Comparison of ENCODE assay signal across 13 mouse cellular contexts in genomic region chr7:119739798-119740468, GRCm38 (mm10). TPM values are rescaled to one million over a fixed set of nuclear protein-coding genes. Genes with fewer than 3 reads are reported as not detected.
DNase-seq lines count a peak whose midpoint lies in the region; ATAC-seq and TF ChIP-seq lines count a peak whose summit lies in the region.
"Not testable (repeated sequence)": the region's sequence is repeated elsewhere in the genome, so short reads cannot be mapped to it uniquely, and the experiment has no call there.
"Had no signal": no experiment of that assay in that cellular context is flagged by ENCODE, and none has a peak within 500 bp of the region (broad histone marks: within the 10 kb centered on the region; RNA-seq: fewer than 3 reads in every experiment).

No protein-coding gene starts in this region.

- TF ChIP-seq POLR2A in olfactory bulb, adult 2 months (IDR thresholded peaks at IDR 0.05; ENCODE audit: insufficient read depth, low read depth, low read length): not testable (repeated sequence)

- H3K9me3 ChIP-seq in embryonic facial prominence, embryonic 12.5 days; forebrain, postnatal 0 days (ENCODE audit: low read length); hindbrain, embryonic 11.5 days (ENCODE audit: control insufficient read depth, low read length); kidney, embryonic 16.5 days (ENCODE audit: low read length); liver, embryonic 14.5 days (ENCODE audit: control insufficient read depth, low read length); midbrain, embryonic 12.5 days: not testable (repeated sequence)

- H3K27ac ChIP-seq in embryonic facial prominence, embryonic 12.5 days; forebrain, postnatal 0 days (ENCODE audit: low read depth, low read length); hindbrain, embryonic 11.5 days (ENCODE audit: low read depth, low read length); kidney, embryonic 16.5 days (ENCODE audit: low read length); liver, embryonic 14.5 days; midbrain, embryonic 12.5 days (replicated peaks); olfactory bulb, adult 2 months (ENCODE audit: insufficient read depth, low read depth, low read length): not testable (repeated sequence)

- not testable (repeated sequence) for H3K36me3 ChIP-seq in embryonic facial prominence, embryonic 12.5 days; forebrain, postnatal 0 days (ENCODE audit: insufficient read depth); hindbrain, embryonic 11.5 days (ENCODE audit: control insufficient read depth, insufficient read depth, low read length); kidney, embryonic 16.5 days (ENCODE audit: insufficient read depth, low read length); liver, embryonic 14.5 days (replicated peaks; ENCODE audit: control insufficient read depth, insufficient read depth, low read depth); midbrain, embryonic 12.5 days

- peak overlapping the region; percentile 38 for H3K9ac ChIP-seq in embryonic facial prominence, embryonic 12.5 days
- peak overlapping the region; percentile 33; the same call in 1 of the 2 replicates for H3K9ac ChIP-seq in forebrain, postnatal 0 days
- peak overlapping the region; percentile 40; the same call in 1 of the 2 replicates for H3K9ac ChIP-seq in hindbrain, embryonic 11.5 days (ENCODE audit: low read depth, low read length)
- not testable (repeated sequence) for H3K9ac ChIP-seq in kidney, embryonic 16.5 days (replicated peaks; ENCODE audit: low read length); liver, embryonic 14.5 days (replicated peaks)
- peak overlapping the region; percentile 53 for H3K9ac ChIP-seq in midbrain, embryonic 12.5 days (replicated peaks)

- not testable (repeated sequence) for ATAC-seq in embryonic facial prominence, embryonic 12.5 days (ENCODE audit: insufficient number of reproducible peaks, insufficient read depth, low FRiP score, low TSS enrichment); liver, embryonic 14.5 days (ENCODE audit: insufficient read depth)
- peak; percentile 86 for ATAC-seq in forebrain, postnatal 0 days
- ATAC-seq in hindbrain, embryonic 11.5 days (ENCODE audit: low FRiP score): peak; percentile 61; the same call in 1 of the 2 replicates
- peak; percentile 66; the same call in 1 of the 2 replicates for ATAC-seq in kidney, embryonic 16.5 days (ENCODE audit: low FRiP score, low TSS enrichment)
- ATAC-seq in midbrain, embryonic 12.5 days (ENCODE audit: low FRiP score, low read depth): peak; percentile 59

- 5% methylated on average over 15 of the region's 44 CpGs for WGBS in embryonic facial prominence, embryonic 12.5 days
- 6% methylated on average over 26 of the region's 44 CpGs for WGBS in forebrain, postnatal 0 days
- WGBS in hindbrain, embryonic 11.5 days: 6% methylated on average over 25 of the region's 44 CpGs
- WGBS in kidney, embryonic 16.5 days: under 1% methylated on average over 23 of the region's 44 CpGs
- WGBS in liver, embryonic 14.5 days (ENCODE audit: insufficient replicate concordance): 1% methylated on average over 29 of the region's 44 CpGs
- WGBS in midbrain, embryonic 12.5 days: 11% methylated on average over 20 of the region's 44 CpGs
- WGBS in olfactory bulb, adult 2 months: 1% methylated on average over 31 of the region's 44 CpGs

- not testable (repeated sequence) for TF ChIP-seq CTCF in forebrain, postnatal 0 days (IDR thresholded peaks at IDR 0.05; ENCODE audit: low read depth); liver, embryonic 14.5 days (IDR thresholded peaks at IDR 0.05; ENCODE audit: low read depth); olfactory bulb, adult 2 months (IDR thresholded peaks at IDR 0.05; ENCODE audit: insufficient read depth, low read depth, low read length)

- H3K4me3 ChIP-seq in embryonic facial prominence, embryonic 12.5 days: peak overlapping the region; percentile 36
- peak overlapping the region; percentile 35 for H3K4me3 ChIP-seq in forebrain, postnatal 0 days (ENCODE audit: low read depth, low read length)
- peak overlapping the region; percentile 39 for H3K4me3 ChIP-seq in hindbrain, embryonic 11.5 days (ENCODE audit: low read depth, low read length)
- H3K4me3 ChIP-seq in kidney, embryonic 16.5 days (ENCODE audit: low read length): peak overlapping the region; percentile 38
- not testable (repeated sequence) for H3K4me3 ChIP-seq in liver, embryonic 14.5 days (ENCODE audit: insufficient read depth in 1 of 2, low read depth in 2 of 2, low read length in 2 of 2)
- peak overlapping the region; percentile 41 for H3K4me3 ChIP-seq in midbrain, embryonic 12.5 days
- H3K4me3 ChIP-seq in olfactory bulb, adult 2 months (ENCODE audit: insufficient read depth, low read depth, low read length): peak overlapping the region; percentile 38

- peak overlapping the region; percentile 46 for H3K4me2 ChIP-seq in embryonic facial prominence, embryonic 12.5 days (replicated peaks)
- H3K4me2 ChIP-seq in forebrain, postnatal 0 days (ENCODE audit: low read depth): peak overlapping the region; percentile 42
- peak overlapping the region; percentile 37 for H3K4me2 ChIP-seq in hindbrain, embryonic 11.5 days (replicated peaks; ENCODE audit: low read depth, low read length)
- peak overlapping the region; percentile 56 for H3K4me2 ChIP-seq in kidney, embryonic 16.5 days (replicated peaks; ENCODE audit: low read depth, low read length)
- peak overlapping the region; percentile 32; the same call in 1 of the 2 replicates for H3K4me2 ChIP-seq in liver, embryonic 14.5 days (ENCODE audit: low read depth)
- H3K4me2 ChIP-seq in midbrain, embryonic 12.5 days (replicated peaks): peak overlapping the region; percentile 50

- DNase-seq in forebrain, postnatal 0 days; liver, embryonic 14.5 days (ENCODE audit: low read depth in 3 of 3, low spot score in 3 of 3): not testable (repeated sequence)
- DNase-seq in hindbrain, embryonic 11.5 days (ENCODE audit: low spot score): peak; percentile 25

- TF ChIP-seq EP300 in liver, embryonic 14.5 days (IDR thresholded peaks at IDR 0.05; ENCODE audit: low read depth): not testable (repeated sequence)

- not testable (repeated sequence) for H3K27me3 ChIP-seq in embryonic facial prominence, embryonic 12.5 days; forebrain, postnatal 0 days (ENCODE audit: insufficient read depth, low read length); hindbrain, embryonic 11.5 days (ENCODE audit: control insufficient read depth, insufficient read depth, low read length); kidney, embryonic 16.5 days (ENCODE audit: insufficient read depth, low read length); liver, embryonic 14.5 days (ENCODE audit: control insufficient read depth, insufficient read depth, low read length); midbrain, embryonic 12.5 days

- H3K4me1 ChIP-seq in embryonic facial prominence, embryonic 12.5 days; forebrain, postnatal 0 days (ENCODE audit: insufficient read depth); hindbrain, embryonic 11.5 days (replicated peaks; ENCODE audit: control insufficient read depth, insufficient read depth, low read length); kidney, embryonic 16.5 days (ENCODE audit: insufficient read depth, low read length); liver, embryonic 14.5 days (replicated peaks; ENCODE audit: control insufficient read depth in 2 of 2, insufficient read depth in 2 of 2, low read length in 1 of 2); midbrain, embryonic 12.5 days; olfactory bulb, adult 2 months (ENCODE audit: control insufficient read depth, insufficient read depth, low read length): not testable (repeated sequence)

RNA-seq across cellular contexts. Expression of gene Thumpd1, which starts 19.3 kb away (rescaled TPM):
- polyA plus RNA-seq in embryonic facial prominence, embryonic 12.5 days (2016; fragmentation: Nextera tagmentation; extraction: Ambion mirVana): 87.5 and 93.7 TPM in 2 replicates
- total RNA-seq in forebrain, postnatal 0 days (2014; rRNA removed): 57.9 and 76.8 TPM in 2 replicates
- 77.2 and 79.8 TPM in 2 replicates for polyA plus RNA-seq in forebrain, postnatal 0 days (2015; fragmentation: Nextera tagmentation; extraction: Ambion mirVana)
- 89.7 and 99.0 TPM in 2 replicates for polyA plus RNA-seq in hindbrain, embryonic 11.5 days (2014; fragmentation: Nextera tagmentation; extraction: Ambion mirVana)
- polyA plus RNA-seq in kidney, embryonic 16.5 days (2015; fragmentation: Nextera tagmentation; extraction: Ambion mirVana): 84.4 and 85.7 TPM in 2 replicates
- polyA plus RNA-seq in liver, embryonic 14.5 days (2012; rRNA removed): 8.7 and 14.6 TPM in 2 replicates
- polyA plus RNA-seq in liver, embryonic 14.5 days (2014; fragmentation: Nextera tagmentation; extraction: Ambion mirVana): 28.1 and 31.2 TPM in 2 replicates
- polyA plus RNA-seq in midbrain, embryonic 12.5 days (2016; fragmentation: Nextera tagmentation; extraction: Ambion mirVana): 90.7 and 91.2 TPM in 2 replicates
- not detected in 2 replicates for polyA plus RNA-seq in olfactory bulb, adult 2 months (2012; ENCODE audit: insufficient read depth, insufficient read length, low replicate concordance, missing spikeins)

RNA-seq across cellular contexts. Expression of gene Acsm3, which starts 20.8 kb away (rescaled TPM):
- 0.05 and 0.25 TPM in 2 replicates for polyA plus RNA-seq in embryonic facial prominence, embryonic 12.5 days (2016; fragmentation: Nextera tagmentation; extraction: Ambion mirVana)
- 0.14 TPM in 1 of 2 replicates, not detected in the other for total RNA-seq in forebrain, postnatal 0 days (2014; rRNA removed)
- polyA plus RNA-seq in forebrain, postnatal 0 days (2015; fragmentation: Nextera tagmentation; extraction: Ambion mirVana): 0.09 TPM in 1 of 2 replicates, not detected in the other
- polyA plus RNA-seq in hindbrain, embryonic 11.5 days (2014; fragmentation: Nextera tagmentation; extraction: Ambion mirVana): 0.18 and 0.57 TPM in 2 replicates
- polyA plus RNA-seq in kidney, embryonic 16.5 days (2015; fragmentation: Nextera tagmentation; extraction: Ambion mirVana): 0.92 and 1.1 TPM in 2 replicates
- 1.6 and 1.9 TPM in 2 replicates for polyA plus RNA-seq in liver, embryonic 14.5 days (2012; rRNA removed)
- 2.0 and 2.1 TPM in 2 replicates for polyA plus RNA-seq in liver, embryonic 14.5 days (2014; fragmentation: Nextera tagmentation; extraction: Ambion mirVana)
- 0.14 and 0.17 TPM in 2 replicates for polyA plus RNA-seq in midbrain, embryonic 12.5 days (2016; fragmentation: Nextera tagmentation; extraction: Ambion mirVana)
- polyA plus RNA-seq in olfactory bulb, adult 2 months (2012; ENCODE audit: insufficient read depth, insufficient read length, low replicate concordance, missing spikeins): not detected in 2 replicates
- total RNA-seq: layer of hippocampus, postnatal 14 days had no signal

RNA-seq across cellular contexts. Expression of gene Acsm4, which starts 50.1 kb away (rescaled TPM):
- 3.9 and 5.3 TPM in 2 replicates for polyA plus RNA-seq in embryonic facial prominence, embryonic 12.5 days (2016; fragmentation: Nextera tagmentation; extraction: Ambion mirVana)
- not detected in 2 replicates for total RNA-seq in forebrain, postnatal 0 days (2014; rRNA removed)
- 0.09 TPM in 1 of 2 replicates, not detected in the other for polyA plus RNA-seq in forebrain, postnatal 0 days (2015; fragmentation: Nextera tagmentation; extraction: Ambion mirVana)
- not detected in 2 replicates for polyA plus RNA-seq in hindbrain, embryonic 11.5 days (2014; fragmentation: Nextera tagmentation; extraction: Ambion mirVana)
- polyA plus RNA-seq in kidney, embryonic 16.5 days (2015; fragmentation: Nextera tagmentation; extraction: Ambion mirVana): not detected in 2 replicates
- polyA plus RNA-seq in liver, embryonic 14.5 days (2012; rRNA removed): not detected in 2 replicates
- polyA plus RNA-seq in liver, embryonic 14.5 days (2014; fragmentation: Nextera tagmentation; extraction: Ambion mirVana): not detected in 2 replicates
- not detected in 2 replicates for polyA plus RNA-seq in midbrain, embryonic 12.5 days (2016; fragmentation: Nextera tagmentation; extraction: Ambion mirVana)
- not detected in 2 replicates for polyA plus RNA-seq in olfactory bulb, adult 2 months (2012; ENCODE audit: insufficient read depth, insufficient read length, low replicate concordance, missing spikeins)
- total RNA-seq: adrenal gland, postnatal 10 days; CH12.LX; heart, postnatal 10 days; layer of hippocampus, postnatal 14 days; liver, adult 2 months; monocyte, adult 5-6 weeks had no signal
- polyA plus RNA-seq: liver, adult 2 months had no signal

RNA-seq across cellular contexts. Expression of gene Rexo5, which starts 53.9 kb away (rescaled TPM):
- polyA plus RNA-seq in embryonic facial prominence, embryonic 12.5 days (2016; fragmentation: Nextera tagmentation; extraction: Ambion mirVana): 28.3 and 33.0 TPM in 2 replicates
- 2.7 and 5.2 TPM in 2 replicates for total RNA-seq in forebrain, postnatal 0 days (2014; rRNA removed)
- 3.9 and 5.4 TPM in 2 replicates for polyA plus RNA-seq in forebrain, postnatal 0 days (2015; fragmentation: Nextera tagmentation; extraction: Ambion mirVana)
- polyA plus RNA-seq in hindbrain, embryonic 11.5 days (2014; fragmentation: Nextera tagmentation; extraction: Ambion mirVana): 24.0 and 27.4 TPM in 2 replicates
- polyA plus RNA-seq in kidney, embryonic 16.5 days (2015; fragmentation: Nextera tagmentation; extraction: Ambion mirVana): 23.9 and 27.7 TPM in 2 replicates
- polyA plus RNA-seq in liver, embryonic 14.5 days (2012; rRNA removed): 6.2 and 14.6 TPM in 2 replicates
- polyA plus RNA-seq in liver, embryonic 14.5 days (2014; fragmentation: Nextera tagmentation; extraction: Ambion mirVana): 6.8 and 11.0 TPM in 2 replicates
- polyA plus RNA-seq in midbrain, embryonic 12.5 days (2016; fragmentation: Nextera tagmentation; extraction: Ambion mirVana): 21.9 and 27.6 TPM in 2 replicates
- not detected in 2 replicates for polyA plus RNA-seq in olfactory bulb, adult 2 months (2012; ENCODE audit: insufficient read depth, insufficient read length, low replicate concordance, missing spikeins)

RNA-seq across cellular contexts. Expression of gene Eri2, which starts 53.9 kb away (rescaled TPM):
- 30.2 and 30.7 TPM in 2 replicates for polyA plus RNA-seq in embryonic facial prominence, embryonic 12.5 days (2016; fragmentation: Nextera tagmentation; extraction: Ambion mirVana)
- 7.6 and 10.7 TPM in 2 replicates for total RNA-seq in forebrain, postnatal 0 days (2014; rRNA removed)
- polyA plus RNA-seq in forebrain, postnatal 0 days (2015; fragmentation: Nextera tagmentation; extraction: Ambion mirVana): 7.0 and 8.2 TPM in 2 replicates
- 33.5 and 37.3 TPM in 2 replicates for polyA plus RNA-seq in hindbrain, embryonic 11.5 days (2014; fragmentation: Nextera tagmentation; extraction: Ambion mirVana)
- polyA plus RNA-seq in kidney, embryonic 16.5 days (2015; fragmentation: Nextera tagmentation; extraction: Ambion mirVana): 26.2 and 26.5 TPM in 2 replicates
- 3.4 and 4.3 TPM in 2 replicates for polyA plus RNA-seq in liver, embryonic 14.5 days (2012; rRNA removed)
- 13.2 and 14.3 TPM in 2 replicates for polyA plus RNA-seq in liver, embryonic 14.5 days (2014; fragmentation: Nextera tagmentation; extraction: Ambion mirVana)
- polyA plus RNA-seq in midbrain, embryonic 12.5 days (2016; fragmentation: Nextera tagmentation; extraction: Ambion mirVana): 32.9 and 36.6 TPM in 2 replicates
- polyA plus RNA-seq in olfactory bulb, adult 2 months (2012; ENCODE audit: insufficient read depth, insufficient read length, low replicate concordance, missing spikeins): not detected in 2 replicates
